Mouse (Mus musculus) liver, embryonic 11.5 days (tissue): ENCODE measurements around the gene Wt1. TPM values are rescaled to one million over a fixed set of nuclear protein-coding genes. Genes with fewer than 3 reads are reported as not detected.

ENCODE experiments used
- ATAC-seq: fragments of 200-750 bp; cut with Nextera tagmentation; replicated peaks from 2 replicates; pipeline ENCODE4 v1.8.0; 2017; ENCODE audit warnings: moderate number of reproducible peaks, mild to moderate bottlenecking, moderate TSS enrichment, moderate library complexity; ENCODE audit not compliant: low FRiP score
- DNase-seq: peaks from one replicate; pipeline ENCODE4 v3.0.0-alpha.2; 2017; ENCODE audit warnings: low spot score
- H3K27ac ChIP-seq: fragments of 300-500 bp; sonication (generic); 2 replicates; pipeline ENCODE4 v1.5.1; 2014; ENCODE audit warnings: mild to moderate bottlenecking, low read depth, low read length, control low read depth
- H3K27me3 ChIP-seq: fragments of 300-500 bp; sonication (generic); replicated peaks from 2 replicates; pipeline ENCODE4 v1.6.1; 2014; ENCODE audit warnings: low read length, mixed read lengths; ENCODE audit not compliant: control insufficient read depth, insufficient read depth
- H3K36me3 ChIP-seq: fragments of 300-500 bp; sonication (generic); 2 replicates; pipeline ENCODE4 v1.6.1; 2014; ENCODE audit warnings: mild to moderate bottlenecking, low read length, moderate library complexity, mixed read lengths; ENCODE audit not compliant: control insufficient read depth, insufficient read depth
- H3K4me1 ChIP-seq: fragments of 300-500 bp; sonication (generic); replicated peaks from 2 replicates; pipeline ENCODE4 v1.6.1; 2014; ENCODE audit warnings: low read length, mixed read lengths; ENCODE audit not compliant: control insufficient read depth, insufficient read depth
- H3K4me2 ChIP-seq: fragments of 300-500 bp; sonication (generic); 2 replicates; pipeline ENCODE4 v1.6.1; 2014; ENCODE audit warnings: mild to moderate bottlenecking, control low read depth, moderate library complexity
- H3K4me3 ChIP-seq: fragments of 300-500 bp; sonication (generic); 2 replicates; pipeline ENCODE4 v1.5.1; 2014; ENCODE audit warnings: low read depth, low read length, control low read depth
- H3K9ac ChIP-seq: fragments of 300-500 bp; sonication (generic); 2 replicates; pipeline ENCODE4 v1.6.1; 2014; ENCODE audit warnings: low read depth, low read length, control low read depth
- H3K9me3 ChIP-seq: fragments of 300-500 bp; sonication (generic); 2 replicates; pipeline ENCODE4 v1.6.1; 2016; ENCODE audit warnings: low read length, inconsistent platforms, mixed read lengths; ENCODE audit not compliant: control insufficient read depth
- WGBS: fragments of 180-500 bp; shearing (Covaris S2); extraction: QIAGEN DNeasy Blood & Tissue Kit; methylation state at CpG from one replicate; pipeline ENCODE4 v1.1.7; 2014; 5-methylcytosine and 5-hydroxymethylcytosine counted together
- polyA plus RNA-seq: library from polyadenylated mRNA; unstranded; fragments of >200 nt; fragmentation: Nextera tagmentation; extraction: Ambion mirVana; gene quantifications from 2 replicates; pipeline ENCODE4 v1.2.1, GENCODE M21; 2014

Gene Wt1
- polyA plus RNA-seq, 1 experiment from 2014 or later, result 21.3 TPM

DNA sequence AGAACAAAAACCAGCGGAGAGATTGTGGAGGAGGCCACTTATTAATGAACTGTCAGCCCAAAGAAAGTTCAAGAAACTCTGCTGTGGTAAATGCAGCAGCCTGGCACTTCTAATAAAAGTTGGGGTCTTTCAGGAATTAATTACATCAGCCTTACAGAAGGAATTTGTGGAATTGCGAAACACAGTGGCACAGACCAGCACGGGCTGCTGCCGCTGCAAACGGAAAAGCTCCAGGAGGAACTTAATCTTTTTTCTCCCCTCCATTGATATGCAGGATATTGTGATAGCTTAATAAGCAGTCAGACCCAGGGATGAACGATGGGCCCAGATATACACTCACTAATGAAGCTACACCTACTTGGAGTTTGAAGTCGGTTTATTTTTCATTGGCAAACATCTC, 15.0 kb downstream of the Wt1 start:
- no peak for DNase-seq
- 54% methylated on average over 7 of the region's 7 CpGs for WGBS

DNA sequence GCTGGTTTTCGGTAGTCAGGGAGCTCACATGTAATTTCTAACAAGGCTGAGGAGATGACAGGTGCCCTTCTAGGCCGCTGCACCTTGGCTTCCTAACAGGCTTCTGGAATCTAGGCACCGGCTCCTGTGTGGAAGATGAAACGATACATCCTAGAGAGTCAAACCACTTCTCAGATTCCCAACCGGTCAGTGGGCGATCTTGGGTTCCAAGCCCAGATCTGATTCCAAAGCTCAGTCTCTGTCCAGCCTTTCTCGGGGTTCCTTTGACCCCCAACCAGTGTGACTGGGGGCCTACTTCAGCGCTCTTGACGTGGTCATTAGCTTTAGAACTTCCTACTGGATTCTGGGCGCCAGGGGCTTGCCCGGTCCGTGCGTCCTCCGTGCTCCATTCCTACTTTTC, 17.4 kb downstream of the Wt1 start:
- WGBS, result 90% methylated on average over 14 of the region's 14 CpGs
- Histone ChIP-seq H3K36me3 (no peaks in the 10 kb centered on the region), H3K9me3 (no peaks in the 10 kb centered on the region), H3K9ac (no peak overlapping the region), H3K27me3 (peaks cover 6% of the 10 kb centered on the region), H3K4me1 (no peaks in the 10 kb centered on the region), H3K4me2 (no peak overlapping the region), H3K27ac (no peak overlapping the region), H3K4me3 (no peak overlapping the region)
- DNase-seq, result no peak
- ATAC-seq, result no peak

More for the DNA sequence above, 15.0 kb downstream of the Wt1 start:
- H3K4me2 ChIP-seq, result no peak overlapping the region
- no peaks in the 10 kb centered on the region for H3K36me3 ChIP-seq
- peaks cover 14% of the 10 kb centered on the region for H3K27me3 ChIP-seq
- ATAC-seq, result no peak
- no peak overlapping the region for H3K9ac ChIP-seq
- no peak overlapping the region for H3K4me3 ChIP-seq
- H3K27ac ChIP-seq, result no peak overlapping the region
- no peaks in the 10 kb centered on the region for H3K9me3 ChIP-seq
- no peaks in the 10 kb centered on the region for H3K4me1 ChIP-seq

DNA sequence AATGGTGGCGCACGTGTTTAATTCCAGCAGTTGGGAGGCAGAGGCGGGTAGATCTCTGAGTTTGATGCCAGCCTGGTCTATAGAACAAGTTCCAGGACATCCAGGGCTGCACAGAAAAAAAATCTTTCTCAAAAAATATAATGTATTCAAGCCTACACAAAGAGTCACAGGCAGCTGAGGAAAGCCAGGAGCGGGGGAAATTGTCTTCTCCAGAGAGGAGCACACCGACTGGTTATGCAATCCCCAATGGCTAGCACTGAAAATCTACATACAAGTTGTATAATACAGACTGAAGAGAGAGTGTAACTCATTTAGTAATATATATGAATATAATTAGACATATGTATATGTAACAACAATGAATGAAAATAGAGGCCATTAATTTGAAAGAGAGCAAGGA, 25.2 kb downstream of the Wt1 start:
- Histone ChIP-seq H3K4me2 (no peak overlapping the region), H3K27me3 (no peaks in the 10 kb centered on the region), H3K27ac (no peak overlapping the region), H3K9me3 (no peaks in the 10 kb centered on the region), H3K36me3 (0 out of 2 replicates have a peak, but pooled peaks cover 2% of the 10 kb centered on the region), H3K4me1 (no peaks in the 10 kb centered on the region), H3K4me3 (no peak overlapping the region), H3K9ac (no peak overlapping the region)
- 79% methylated on average over 5 of the region's 5 CpGs for WGBS
- ATAC-seq (no peak), DNase-seq (no peak)

DNA sequence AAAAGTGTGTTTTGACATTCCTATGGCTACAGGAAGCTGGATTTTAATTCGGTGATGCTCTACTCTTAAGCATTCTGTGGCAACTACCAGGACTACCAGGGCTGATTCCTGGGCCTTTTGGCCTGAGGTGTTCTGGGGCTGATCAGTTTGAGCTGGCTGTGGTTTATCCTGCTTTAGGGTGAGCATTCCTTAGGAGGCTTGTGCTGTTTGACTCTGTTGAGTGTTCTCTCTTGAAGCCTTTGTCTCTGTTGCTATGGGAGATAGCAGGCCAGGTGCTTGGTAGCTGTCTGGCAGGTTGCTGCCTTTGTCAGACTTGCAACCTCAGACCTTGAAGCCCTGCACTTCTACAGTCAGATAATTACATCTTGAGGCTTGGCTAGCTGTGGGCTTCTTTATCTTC, 26.7 kb downstream of the Wt1 start:
- Histone ChIP-seq H3K9ac (no peak overlapping the region), H3K27me3 (no peaks in the 10 kb centered on the region), H3K27ac (no peak overlapping the region), H3K9me3 (no peaks in the 10 kb centered on the region), H3K4me2 (no peak overlapping the region), H3K4me3 (no peak overlapping the region), H3K4me1 (no peaks in the 10 kb centered on the region), H3K36me3 (0 out of 2 replicates have a peak, but pooled peaks cover 2% of the 10 kb centered on the region)
- ATAC-seq (no peak), DNase-seq (no peak)
- 75% methylated on average over 1 of the region's 1 CpGs for WGBS

DNA sequence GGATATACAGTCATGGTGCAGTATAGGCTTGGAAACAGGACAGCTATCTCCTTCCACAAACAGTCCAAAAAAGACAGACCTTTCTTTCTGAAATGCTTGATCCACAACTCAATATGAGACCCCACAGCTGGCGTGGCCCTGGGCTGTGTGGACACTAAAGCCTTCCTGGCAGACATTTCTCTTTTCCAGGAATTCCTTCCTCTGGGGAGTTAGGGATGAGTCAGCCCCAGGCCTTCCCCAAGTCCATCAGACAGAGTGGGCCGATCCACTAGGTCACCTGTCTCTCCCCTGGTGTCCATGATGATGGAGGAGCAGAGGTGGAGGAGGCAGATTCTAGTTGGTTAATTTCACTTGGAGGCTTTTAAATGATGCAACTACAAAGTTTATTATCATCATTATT, 34.6 kb downstream of the Wt1 start:
- no peak overlapping the region for H3K4me3 ChIP-seq
- no peak overlapping the region for H3K4me2 ChIP-seq
- no peaks in the 10 kb centered on the region for H3K9me3 ChIP-seq
- H3K27me3 ChIP-seq, result no peaks in the 10 kb centered on the region
- no peak overlapping the region for H3K27ac ChIP-seq
- DNase-seq (no peak), ATAC-seq (no peak)
- H3K36me3 ChIP-seq, result no peaks in the 10 kb centered on the region
- 81% methylated on average over 2 of the region's 2 CpGs for WGBS
- H3K4me1 ChIP-seq, result no peaks in the 10 kb centered on the region
- H3K9ac ChIP-seq, result no peak overlapping the region

DNA sequence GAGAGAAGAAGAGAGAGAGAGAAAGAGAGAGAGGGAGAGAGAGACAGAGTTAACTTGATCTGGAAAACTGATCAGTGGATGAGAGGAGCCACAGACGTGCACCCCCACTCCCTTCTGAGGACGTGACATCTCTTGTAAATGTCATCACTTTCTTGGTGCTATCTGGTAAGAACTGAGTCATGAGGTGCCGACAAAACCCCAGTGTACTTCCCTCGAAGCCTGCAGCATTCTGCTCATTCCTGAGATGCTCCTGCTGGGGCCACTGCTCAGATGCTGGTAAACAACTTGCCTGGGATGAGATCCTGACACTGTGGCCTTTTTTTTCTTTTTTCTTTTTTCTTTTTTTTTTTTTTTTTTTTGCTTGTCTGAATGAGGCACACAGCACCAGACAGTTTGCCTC, 36.4 kb downstream of the Wt1 start:
- Histone ChIP-seq H3K9ac (no peak overlapping the region), H3K9me3 (no peaks in the 10 kb centered on the region), H3K4me2 (no peak overlapping the region), H3K27ac (no peak overlapping the region), H3K4me3 (no peak overlapping the region), H3K36me3 (no peaks in the 10 kb centered on the region), H3K27me3 (no peaks in the 10 kb centered on the region), H3K4me1 (no peaks in the 10 kb centered on the region)
- ATAC-seq (no peak), DNase-seq (no peak)
- WGBS, result 13% methylated on average over 4 of the region's 4 CpGs

DNA sequence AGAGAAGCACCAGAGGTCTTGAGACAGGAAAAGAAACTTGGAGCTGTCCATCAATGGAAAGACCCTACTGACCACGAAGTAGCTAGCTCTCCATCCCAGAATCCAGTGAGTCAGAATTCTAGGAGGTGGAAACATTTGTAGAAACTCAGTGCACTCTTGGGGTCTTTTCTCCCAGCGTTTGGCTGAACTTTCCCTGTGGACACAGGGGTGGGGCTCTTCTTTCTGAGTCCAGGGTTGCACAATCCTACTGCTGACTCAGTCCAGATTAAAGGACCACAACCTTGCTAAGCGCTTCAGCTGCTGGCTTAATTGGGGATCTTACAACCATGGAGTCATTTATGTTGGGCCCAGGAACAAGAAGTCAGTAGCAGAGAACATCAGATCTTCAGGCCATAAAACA, 41.8 kb downstream of the Wt1 start:
- Histone ChIP-seq H3K4me1 (no peaks in the 10 kb centered on the region), H3K4me3 (no peak overlapping the region), H3K27me3 (no peaks in the 10 kb centered on the region), H3K4me2 (no peak overlapping the region), H3K36me3 (no peaks in the 10 kb centered on the region), H3K9ac (no peak overlapping the region), H3K27ac (no peak overlapping the region), H3K9me3 (no peaks in the 10 kb centered on the region)
- no peak for DNase-seq
- no peak for ATAC-seq
- 64% methylated on average over 3 of the region's 3 CpGs for WGBS

DNA sequence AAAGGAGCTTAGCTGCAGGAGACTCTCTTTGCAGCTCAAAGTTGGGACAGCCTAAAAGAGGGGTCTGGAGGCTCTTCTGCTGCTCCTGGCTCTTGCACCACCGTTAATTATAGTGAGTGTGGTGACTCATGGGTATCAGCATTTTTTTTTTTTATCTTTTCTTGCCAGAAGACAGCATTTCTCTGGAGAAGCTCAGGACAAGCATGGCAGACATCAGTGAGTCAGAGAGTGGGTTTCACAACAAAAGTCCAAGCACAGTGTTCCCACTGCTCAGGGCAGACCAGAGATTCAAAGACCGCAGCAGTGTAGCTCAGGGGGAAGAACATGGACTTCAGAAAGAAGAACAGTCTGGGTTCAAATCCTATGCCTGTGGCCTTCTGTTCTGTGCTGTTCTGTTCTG, 47.9 kb downstream of the Wt1 start:
- H3K27me3 ChIP-seq, result no peaks in the 10 kb centered on the region
- H3K36me3 ChIP-seq, result no peaks in the 10 kb centered on the region
- WGBS, result 60% methylated on average over 2 of the region's 2 CpGs
- no peak for DNase-seq
- no peak for ATAC-seq
- no peak overlapping the region for H3K4me2 ChIP-seq
- no peak overlapping the region for H3K27ac ChIP-seq
- no peak overlapping the region for H3K4me3 ChIP-seq
- no peaks in the 10 kb centered on the region for H3K9me3 ChIP-seq
- no peaks in the 10 kb centered on the region for H3K4me1 ChIP-seq
- H3K9ac ChIP-seq, result no peak overlapping the region

DNA sequence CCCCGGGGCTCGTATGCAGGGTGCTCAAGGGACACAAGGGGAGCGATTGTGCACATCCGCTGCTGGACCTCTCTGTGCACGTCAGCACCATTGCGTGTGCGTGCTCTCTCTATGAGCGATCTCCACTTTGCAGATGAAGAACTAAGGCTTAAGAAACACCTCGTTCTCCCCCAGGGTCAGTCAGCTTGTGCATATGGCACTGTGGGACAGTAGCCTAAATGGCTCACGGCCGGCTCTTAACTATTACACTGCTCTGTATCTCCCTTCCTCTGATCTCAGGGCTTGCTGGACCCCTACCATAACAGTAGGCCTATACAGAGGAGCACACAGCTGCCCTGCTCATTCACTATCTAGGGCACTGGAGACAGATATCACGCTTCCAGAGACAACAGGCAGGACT, 52.5 kb downstream of the Wt1 start:
- H3K9me3 ChIP-seq, result no peaks in the 10 kb centered on the region
- no peak overlapping the region for H3K4me2 ChIP-seq
- no peak overlapping the region for H3K27ac ChIP-seq
- no peak overlapping the region for H3K4me3 ChIP-seq
- no peak overlapping the region for H3K9ac ChIP-seq
- H3K27me3 ChIP-seq, result no peaks in the 10 kb centered on the region
- ATAC-seq, result no peak
- H3K36me3 ChIP-seq, result no peaks in the 10 kb centered on the region
- 82% methylated on average over 12 of the region's 12 CpGs for WGBS
- no peak for DNase-seq
- no peaks in the 10 kb centered on the region for H3K4me1 ChIP-seq
